Mouse (Mus musculus): ENCODE results near the gene Lsm7. TPM values are rescaled to one million over a fixed set of nuclear protein-coding genes. Genes with fewer than 3 reads are reported as not detected.

Gene Lsm7
- polyA plus RNA-seq (2016; fragmentation: Nextera tagmentation; extraction: Ambion mirVana), result 358 and 440 TPM in 2 replicates

- WGBS, result under 1% methylated on average over 81 of the region's 81 CpGs
- Histone ChIP-seq H3K27ac (peak within 1 kb of the TSS; percentile 83), H3K4me1 (peaks cover 39% of the 10 kb centered on the region), H3K27me3 (ENCODE audit: low read depth, poor library complexity, severe bottlenecking) (no peaks in the 10 kb centered on the region), H3K4me3 (peak within 1 kb of the TSS; percentile 99), H3K36me3 (peaks cover 34% of the 10 kb centered on the region), H3K9me3 (replicated peaks) (no peaks in the 10 kb centered on the region)
- peak; percentile 99 for DNase-seq (ENCODE audit: low spot score)
These were observed at the start of gene Lsm7, which contains the start of gene Sppl2b for GRCm38 (mm10) chr10:80854913-80855748. Gene Lsm7, minus strand, starts transcription at chr10:80855209. Gene Sppl2b, plus strand, starts transcription at chr10:80855275.

- no peaks in the 10 kb centered on the region for H3K9me3 ChIP-seq (replicated peaks)
- peaks cover 84% of the 10 kb centered on the region for H3K36me3 ChIP-seq
- H3K4me3 ChIP-seq, result no peak overlapping the region
- H3K27ac ChIP-seq, result no peak overlapping the region
- peaks cover 7% of the 10 kb centered on the region for H3K4me1 ChIP-seq
- DNase-seq (ENCODE audit: low spot score), result no peak
- 91% methylated on average over 11 of the region's 11 CpGs for WGBS
- no peaks in the 10 kb centered on the region for H3K27me3 ChIP-seq (ENCODE audit: low read depth, poor library complexity, severe bottlenecking)
These were observed 49.7 kb upstream of the Lsm7 start for GRCm38 (mm10) chr10:80904709-80905108.

GRCm38 (mm10) chr10:80904004-80904693, 49.1 kb upstream of the Lsm7 start:
- no peaks in the 10 kb centered on the region for H3K27me3 ChIP-seq (ENCODE audit: low read depth, poor library complexity, severe bottlenecking)

GRCm38 (mm10) chr10:80903282-80903681, 48.3 kb upstream of the Lsm7 start:
- no peaks in the 10 kb centered on the region for H3K27me3 ChIP-seq (ENCODE audit: low read depth, poor library complexity, severe bottlenecking)
- WGBS, result 94% methylated on average over 10 of the region's 10 CpGs
- no peak for DNase-seq (ENCODE audit: low spot score)
- H3K36me3 ChIP-seq, result peaks cover 84% of the 10 kb centered on the region
- H3K27ac ChIP-seq, result no peak overlapping the region
- H3K9me3 ChIP-seq (replicated peaks), result no peaks in the 10 kb centered on the region
- H3K4me1 ChIP-seq, result peaks cover 21% of the 10 kb centered on the region
- no peak overlapping the region for H3K4me3 ChIP-seq

More at GRCm38 (mm10) chr10:80904004-80904693, 49.1 kb upstream of the Lsm7 start:
- peaks cover 13% of the 10 kb centered on the region for H3K4me1 ChIP-seq
- WGBS, result 91% methylated on average over 28 of the region's 28 CpGs
- H3K36me3 ChIP-seq, result peaks cover 84% of the 10 kb centered on the region
- no peaks in the 10 kb centered on the region for H3K9me3 ChIP-seq (replicated peaks)
- H3K27ac ChIP-seq, result no peak overlapping the region
- no peak overlapping the region for H3K4me3 ChIP-seq
- no peak for DNase-seq (ENCODE audit: low spot score)

- H3K9me3 ChIP-seq (replicated peaks), result no peaks in the 10 kb centered on the region
- H3K27ac ChIP-seq, result no peak overlapping the region
- WGBS, result 92% methylated on average over 9 of the region's 9 CpGs
- 0 out of 2 replicates have a peak, but pooled peaks cover 6% of the 10 kb centered on the region for H3K27me3 ChIP-seq (ENCODE audit: low read depth, poor library complexity, severe bottlenecking)
- H3K36me3 ChIP-seq, result peaks cover 82% of the 10 kb centered on the region
- no peak for DNase-seq (ENCODE audit: low spot score)
- H3K4me1 ChIP-seq, result peaks cover 29% of the 10 kb centered on the region
- no peak overlapping the region for H3K4me3 ChIP-seq
These were observed 47.4 kb upstream of the Lsm7 start for GRCm38 (mm10) chr10:80902273-80902940.

- 88% methylated on average over 19 of the region's 19 CpGs for WGBS
- H3K36me3 ChIP-seq, result peaks cover 81% of the 10 kb centered on the region
- no peaks in the 10 kb centered on the region for H3K9me3 ChIP-seq (replicated peaks)
- H3K4me3 ChIP-seq, result peak overlapping the region; percentile 80
- H3K27ac ChIP-seq, result peak overlapping the region; percentile 66; the same call in 1 of the 2 replicates
- H3K27me3 ChIP-seq (ENCODE audit: low read depth, poor library complexity, severe bottlenecking), result 0 out of 2 replicates have a peak, but pooled peaks cover 11% of the 10 kb centered on the region
- no peak for DNase-seq (ENCODE audit: low spot score)
- peaks cover 36% of the 10 kb centered on the region for H3K4me1 ChIP-seq
These were observed 46.6 kb upstream of the Lsm7 start for GRCm38 (mm10) chr10:80901409-80902272.

GRCm38 (mm10) chr10:80900318-80901247, 45.6 kb upstream of the Lsm7 start, which contains the start of gene Timm13:
Gene Timm13, minus strand, starts transcription at chr10:80900969.
- under 1% methylated on average over 72 of the region's 72 CpGs for WGBS
- Histone ChIP-seq H3K36me3 (peaks cover 70% of the 10 kb centered on the region), H3K4me1 (peaks cover 36% of the 10 kb centered on the region), H3K27me3 (ENCODE audit: low read depth, poor library complexity, severe bottlenecking) (0 out of 2 replicates have a peak, but pooled peaks cover 11% of the 10 kb centered on the region), H3K27ac (peak within 1 kb of the TSS; percentile 88), H3K9me3 (replicated peaks) (no peaks in the 10 kb centered on the region), H3K4me3 (peak within 1 kb of the TSS; percentile 80)
- DNase-seq (ENCODE audit: low spot score), result peak; percentile 96

GRCm38 (mm10) chr10:80899591-80900317, 44.7 kb upstream of the Lsm7 start:
- Histone ChIP-seq H3K27ac (peak overlapping the region; percentile 88), H3K9me3 (replicated peaks) (no peaks in the 10 kb centered on the region), H3K27me3 (ENCODE audit: low read depth, poor library complexity, severe bottlenecking) (0 out of 2 replicates have a peak, but pooled peaks cover 11% of the 10 kb centered on the region), H3K36me3 (peaks cover 62% of the 10 kb centered on the region), H3K4me3 (peak overlapping the region; percentile 80), H3K4me1 (peaks cover 36% of the 10 kb centered on the region)
- WGBS, result 12% methylated on average over 25 of the region's 25 CpGs
- no peak for DNase-seq (ENCODE audit: low spot score)

GRCm38 (mm10) chr10:80899074-80899473, 44.1 kb upstream of the Lsm7 start:
- no peak overlapping the region for H3K27ac ChIP-seq
- H3K4me3 ChIP-seq, result peak overlapping the region; percentile 80
- H3K9me3 ChIP-seq (replicated peaks), result no peaks in the 10 kb centered on the region
- H3K4me1 ChIP-seq, result peaks cover 36% of the 10 kb centered on the region
- H3K27me3 ChIP-seq (ENCODE audit: low read depth, poor library complexity, severe bottlenecking), result 0 out of 2 replicates have a peak, but pooled peaks cover 11% of the 10 kb centered on the region
- 88% methylated on average over 8 of the region's 8 CpGs for whole genome bisulfite sequencing
- DNase-seq (ENCODE audit: low spot score), result no peak
- peaks cover 55% of the 10 kb centered on the region for H3K36me3 ChIP-seq

GRCm38 (mm10) chr10:80897861-80898510, 43.0 kb upstream of the Lsm7 start:
- no peak for DNase-seq (ENCODE audit: low spot score)
- H3K4me3 ChIP-seq, result peak overlapping the region; percentile 27

More at GRCm38 (mm10) chr10:80897861-80898510, 43.0 kb upstream of the Lsm7 start:
- Histone ChIP-seq H3K36me3 (peaks cover 44% of the 10 kb centered on the region), H3K9me3 (replicated peaks) (no peaks in the 10 kb centered on the region), H3K27me3 (ENCODE audit: low read depth, poor library complexity, severe bottlenecking) (0 out of 2 replicates have a peak, but pooled peaks cover 11% of the 10 kb centered on the region), H3K27ac (0 out of 2 replicates have a peak overlapping the region, but pooled peaks have one; percentile 3), H3K4me1 (peaks cover 36% of the 10 kb centered on the region)
- WGBS, result 37% methylated on average over 41 of the region's 41 CpGs
